Mouse (Mus musculus): ENCODE measurements around the gene Crtc2. TPM values are rescaled to one million over a fixed set of nuclear protein-coding genes. Genes with fewer than 3 reads are reported as not detected.

Gene Crtc2
- polyA plus RNA-seq, 1 experiment: 23.7 TPM

GRCm38 (mm10) chr3:90309589-90309988, 55.6 kb downstream of the Crtc2 start:
- DNase-seq (ENCODE audit: low spot score): no peak

GRCm38 (mm10) chr3:90313367-90313766, 59.4 kb downstream of the Crtc2 start:
- DNase-seq (ENCODE audit: low spot score): no peak

Other genes with a start within 250 kb of the Crtc2 start
- gene 4933434E20Rik, start 202.5 kb upstream of the Crtc2 start, polyA plus RNA-seq (2012; rRNA removed): 85.5 and 91.1 TPM in 2 replicates
- 85.2 and 100 TPM in 2 replicates for gene Ubap2l, start 201.5 kb upstream of the Crtc2 start, polyA plus RNA-seq (2012; rRNA removed)
- 198 and 201 TPM in 2 replicates for gene Tpm3, start 181.5 kb upstream of the Crtc2 start, polyA plus RNA-seq (2012; rRNA removed)
- 0.55 and 0.80 TPM in 2 replicates for gene Nup210l, start 150.0 kb upstream of the Crtc2 start, polyA plus RNA-seq (2012; rRNA removed)
- 4,684 and 6,324 TPM in 2 replicates for gene Rps27, start 40.5 kb upstream of the Crtc2 start, polyA plus RNA-seq (2012; rRNA removed)
- 18.7 and 21.4 TPM in 2 replicates for gene Rab13, start 40.5 kb upstream of the Crtc2 start, polyA plus RNA-seq (2012; rRNA removed)
- gene Jtb, start 22.6 kb upstream of the Crtc2 start, polyA plus RNA-seq (2012; rRNA removed): 64.2 and 81.2 TPM in 2 replicates
- gene Creb3l4, start 10.7 kb upstream of the Crtc2 start, polyA plus RNA-seq (2012; rRNA removed): 1.7 and 2.0 TPM in 2 replicates
- 55.0 and 79.5 TPM in 2 replicates for gene Slc39a1, start 6.0 kb upstream of the Crtc2 start, polyA plus RNA-seq (2012; rRNA removed)
- gene Dennd4b, start 11.0 kb downstream of the Crtc2 start, polyA plus RNA-seq (2012; rRNA removed): 15.0 and 15.4 TPM in 2 replicates
- 14.7 and 23.9 TPM in 2 replicates for gene Gatad2b, start 39.0 kb downstream of the Crtc2 start, polyA plus RNA-seq (2012; rRNA removed)
- gene Slc27a3, start 135.8 kb downstream of the Crtc2 start, polyA plus RNA-seq (2012; rRNA removed): 9.2 and 11.0 TPM in 2 replicates
- 24.8 and 26.4 TPM in 2 replicates for gene Ints3, start 179.5 kb downstream of the Crtc2 start, polyA plus RNA-seq (2012; rRNA removed)
- gene Npr1, start 211.7 kb downstream of the Crtc2 start, polyA plus RNA-seq (2012; rRNA removed): 25.3 and 26.4 TPM in 2 replicates
- 44.4 and 48.2 TPM in 2 replicates for gene Ilf2, start 222.0 kb downstream of the Crtc2 start, polyA plus RNA-seq (2012; rRNA removed)
- gene Snapin, start 236.9 kb downstream of the Crtc2 start, polyA plus RNA-seq (2012; rRNA removed): 88.2 and 107 TPM in 2 replicates

Measured in urinary bladder, adult 2 months (tissue).